Mouse (Mus musculus) cerebellum, adult 9-11 months (tissue): ENCODE results near the gene B3gnt2.

Experiments
- DNase-seq: peaks from one replicate; pipeline ENCODE4 v3.0.0; 2022

B3gnt2 gene

GRCm38 (mm10) chr11:22860335-22861227 is at the start of gene B3gnt2:
B3gnt2 (minus strand) TSS chr11:22860961.
- DNase-seq: no peak

- DNase-seq: no peak
Observed at GRCm38 (mm10) chr11:22906453-22906865, 45.7 kb upstream of the B3gnt2 start.

DNA sequence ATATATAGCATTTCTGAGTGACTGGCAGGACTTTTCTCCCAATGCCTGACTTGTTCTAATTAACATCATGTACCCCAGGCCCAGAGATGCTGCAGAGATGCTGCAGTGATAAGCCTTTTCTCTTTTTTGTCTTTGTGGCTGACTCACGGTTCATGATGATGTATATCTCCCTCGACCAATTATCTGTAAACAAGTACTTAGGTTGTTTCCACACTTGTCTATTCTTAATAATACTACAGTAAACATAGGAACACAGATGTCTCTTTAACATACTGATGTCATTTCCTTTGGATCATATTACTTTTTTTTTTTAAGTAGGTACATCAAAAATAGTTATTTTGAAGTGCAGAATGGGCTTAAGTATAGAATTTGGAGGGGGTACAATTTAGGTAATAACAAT is 42.2 kb upstream of the B3gnt2 start:
- no peak for DNase-seq

- no peak for DNase-seq
Observed at GRCm38 (mm10) chr11:22900041-22900440, 39.3 kb upstream of the B3gnt2 start.

DNA sequence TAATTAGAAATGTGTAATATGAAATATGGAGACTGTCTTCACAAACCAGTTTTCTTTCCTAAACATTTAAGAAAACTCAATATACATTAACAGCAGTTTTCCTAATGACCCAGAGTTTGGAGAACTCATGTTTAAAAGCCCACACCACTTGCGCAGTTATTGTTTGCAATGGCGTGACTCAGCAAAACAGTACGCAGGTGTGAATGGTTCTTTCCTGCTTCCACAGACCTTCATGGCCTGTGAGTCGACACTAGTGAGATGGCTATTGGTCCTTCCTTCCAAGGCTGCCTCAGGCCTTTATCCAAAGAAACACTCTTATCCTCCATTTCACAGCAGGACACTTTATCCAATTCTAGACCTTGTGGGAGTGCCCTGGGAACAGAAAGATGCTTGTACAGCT is 36.9 kb upstream of the B3gnt2 start:
- DNase-seq: no peak

DNA sequence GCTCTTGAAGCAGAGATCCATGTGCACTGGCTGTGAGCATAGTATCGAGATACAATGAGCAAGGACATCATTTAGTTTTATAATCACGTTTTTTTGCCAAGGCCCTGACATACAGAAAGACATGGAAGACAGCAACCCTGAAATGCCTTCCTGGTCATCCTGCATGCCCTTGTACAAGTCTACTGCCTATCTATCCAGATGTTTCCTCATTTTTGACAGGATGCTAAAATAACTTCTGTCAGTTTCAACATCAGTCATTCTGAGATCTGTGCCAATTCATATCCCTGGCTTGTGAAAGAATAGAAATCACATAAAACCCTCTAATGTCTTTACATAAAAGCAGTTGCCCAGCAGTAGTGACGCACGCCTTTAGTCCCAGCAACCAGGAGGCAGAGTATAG is 36.4 kb upstream of the B3gnt2 start:
- DNase-seq: no peak

- no peak for DNase-seq
Observed at GRCm38 (mm10) chr11:22893075-22893474, 32.3 kb upstream of the B3gnt2 start.

DNA sequence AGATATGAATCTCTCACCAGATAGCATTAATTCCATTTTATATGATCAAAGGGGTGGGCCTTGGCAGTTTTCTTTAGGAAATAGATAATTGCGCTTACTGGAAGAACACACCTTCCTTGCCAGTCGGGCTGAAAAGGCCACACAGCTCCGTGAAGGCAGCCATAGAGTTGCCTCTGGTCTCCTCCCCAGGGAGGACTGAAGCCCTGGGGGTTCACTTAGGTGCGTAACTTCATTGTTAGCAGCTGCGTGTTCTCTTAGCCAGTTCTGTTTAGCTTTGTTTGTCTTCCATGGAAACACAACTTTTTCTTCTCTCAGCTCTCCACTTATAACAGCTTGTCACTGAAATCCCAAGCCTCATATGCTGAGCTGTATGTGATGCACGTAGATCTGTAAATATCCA is 31.7 kb upstream of the B3gnt2 start:
- no peak for DNase-seq

GRCm38 (mm10) chr11:22891876-22892275 is 31.1 kb upstream of the B3gnt2 start:
- DNase-seq: no peak

GRCm38 (mm10) chr11:22891242-22891641 is 30.5 kb upstream of the B3gnt2 start:
- DNase-seq: no peak

DNA sequence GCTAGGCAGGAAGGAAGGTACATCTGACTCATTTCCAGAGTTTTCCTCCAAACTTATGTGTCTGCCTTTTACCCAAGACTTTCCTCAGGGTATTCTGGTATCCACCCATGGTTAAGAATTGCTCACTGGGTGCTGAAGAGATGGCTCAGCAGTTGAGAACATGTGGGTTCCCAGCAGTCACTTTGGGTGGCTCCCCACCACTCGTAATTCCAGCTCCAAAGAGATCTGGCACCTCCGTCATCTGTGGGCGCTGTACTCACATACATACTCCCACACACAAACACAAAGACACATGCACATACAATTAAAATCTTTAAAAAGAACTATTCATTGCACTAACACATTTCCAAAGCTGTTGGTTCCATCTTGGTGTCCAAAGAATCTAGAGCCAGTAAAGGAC is 28.5 kb upstream of the B3gnt2 start:
- DNase-seq: no peak

GRCm38 (mm10) chr11:22886991-22887390 is 26.2 kb upstream of the B3gnt2 start:
- DNase-seq: no peak

DNA sequence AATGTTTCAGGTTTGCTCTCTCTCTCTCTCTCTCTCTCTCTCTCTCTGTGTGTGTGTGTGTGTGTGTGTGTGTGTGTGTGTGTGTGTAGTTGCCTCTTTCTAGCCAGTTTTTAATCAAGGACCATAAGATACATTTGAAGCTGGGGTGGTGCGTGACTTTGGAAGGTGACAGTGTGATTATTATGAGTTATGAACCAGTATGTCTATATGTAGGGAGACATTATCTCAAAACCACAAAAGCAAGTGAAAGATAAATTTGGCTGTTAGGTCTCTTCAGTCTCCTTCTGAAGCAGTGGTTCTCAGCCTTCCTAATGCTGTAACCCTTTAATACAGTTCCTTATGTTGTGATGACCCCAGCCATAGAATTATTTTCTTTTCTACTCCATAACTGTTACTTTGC is 24.6 kb upstream of the B3gnt2 start:
- no peak for DNase-seq

DNA sequence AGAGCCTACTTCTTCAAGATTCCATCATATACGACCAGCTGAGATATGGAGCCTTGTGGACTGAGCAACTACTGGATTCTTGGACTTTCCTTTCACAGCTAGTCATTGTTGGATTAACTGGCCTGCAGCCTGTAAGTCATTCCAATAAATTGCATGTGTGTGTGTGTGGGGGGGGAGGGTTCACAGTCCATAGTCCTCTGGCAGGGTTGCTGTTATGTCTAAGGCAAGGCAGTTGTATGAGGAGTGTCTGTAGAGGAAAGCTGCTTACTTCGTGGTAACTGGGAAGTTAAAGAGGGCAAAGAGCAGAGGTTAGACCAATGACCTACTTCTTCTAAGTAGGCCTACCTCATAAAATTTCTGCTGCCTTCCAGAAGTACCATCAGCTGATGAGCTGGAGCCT is 22.9 kb upstream of the B3gnt2 start:
- no peak for DNase-seq

DNA sequence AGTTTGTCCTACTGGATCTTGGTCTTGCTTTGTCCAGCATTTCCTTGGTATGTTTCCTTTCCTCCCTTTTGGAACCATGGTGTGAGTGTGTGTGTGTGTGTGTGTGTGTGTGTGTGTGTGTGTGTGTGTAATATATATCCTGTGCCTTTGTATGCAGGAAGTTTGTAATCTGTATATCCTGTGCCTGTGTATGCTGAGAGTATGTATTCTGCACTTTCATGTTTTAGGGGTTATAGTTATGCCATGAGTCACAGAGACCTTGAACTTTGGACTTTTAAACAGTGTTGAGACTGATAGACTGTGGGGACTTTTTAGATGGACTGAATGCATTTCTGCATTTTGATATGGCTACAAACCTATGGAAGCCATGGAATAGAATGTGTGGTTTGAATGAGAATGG is 22.2 kb upstream of the B3gnt2 start:
- DNase-seq: no peak

- no peak for DNase-seq
Observed at GRCm38 (mm10) chr11:22880383-22881172, 19.8 kb upstream of the B3gnt2 start.

- no peak for DNase-seq
Observed at GRCm38 (mm10) chr11:22879645-22880044, 18.9 kb upstream of the B3gnt2 start.

DNA sequence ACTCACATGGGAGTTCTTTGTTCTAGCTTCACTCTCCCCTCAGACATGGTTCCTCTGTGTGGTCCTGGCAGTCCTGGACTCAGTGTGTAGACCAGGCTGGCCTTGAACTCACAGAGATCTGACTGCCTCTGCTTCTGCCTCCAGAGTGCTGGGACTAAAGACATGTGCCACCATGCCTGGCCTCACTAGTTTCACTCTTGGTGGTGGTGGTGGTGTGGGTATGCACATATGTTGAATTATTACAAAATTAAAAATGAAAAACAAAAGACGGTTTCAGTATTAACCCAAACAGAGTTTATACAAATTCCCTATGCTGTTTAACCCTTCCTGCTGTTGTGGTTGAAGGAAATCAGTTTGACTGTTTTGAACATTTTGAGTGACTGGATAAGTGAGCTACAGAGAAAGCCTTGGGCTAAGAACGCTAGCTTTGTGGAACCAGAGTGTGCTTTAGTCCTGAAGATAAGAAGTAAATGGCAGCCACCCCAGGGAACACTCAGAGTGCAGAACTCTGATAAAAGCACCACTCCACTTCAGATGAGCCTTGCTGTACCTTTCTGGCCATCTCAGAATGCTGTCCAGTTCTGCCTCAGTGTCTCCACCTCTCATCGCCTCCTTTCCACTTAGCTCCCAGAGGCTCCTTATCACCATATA is 16.0 kb upstream of the B3gnt2 start:
- no peak for DNase-seq

- no peak for DNase-seq
Observed at GRCm38 (mm10) chr11:22875279-22875678, 14.5 kb upstream of the B3gnt2 start.

DNA sequence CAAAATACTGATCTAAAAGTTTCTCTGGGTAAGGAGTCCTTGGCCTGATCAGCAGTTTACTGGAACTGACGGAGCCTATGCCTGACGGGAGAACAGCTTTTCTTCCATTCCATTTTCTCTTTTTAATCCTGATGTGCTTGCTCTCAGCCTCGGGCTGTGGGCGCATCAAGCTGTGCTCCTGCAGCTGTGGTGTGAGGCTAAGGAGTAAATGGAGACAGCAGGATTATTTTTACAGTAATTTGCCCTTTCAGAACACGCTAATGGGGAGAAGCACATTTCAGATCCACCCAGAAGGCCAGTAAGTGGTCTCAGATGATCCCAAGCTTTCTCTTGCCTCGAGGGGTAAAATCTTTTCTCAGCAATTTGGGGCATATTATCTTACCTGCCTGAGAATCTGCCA is 14.0 kb upstream of the B3gnt2 start:
- no peak for DNase-seq

- peak; percentile 39 for DNase-seq
Observed at GRCm38 (mm10) chr11:22873383-22873782, 12.6 kb upstream of the B3gnt2 start.

DNA sequence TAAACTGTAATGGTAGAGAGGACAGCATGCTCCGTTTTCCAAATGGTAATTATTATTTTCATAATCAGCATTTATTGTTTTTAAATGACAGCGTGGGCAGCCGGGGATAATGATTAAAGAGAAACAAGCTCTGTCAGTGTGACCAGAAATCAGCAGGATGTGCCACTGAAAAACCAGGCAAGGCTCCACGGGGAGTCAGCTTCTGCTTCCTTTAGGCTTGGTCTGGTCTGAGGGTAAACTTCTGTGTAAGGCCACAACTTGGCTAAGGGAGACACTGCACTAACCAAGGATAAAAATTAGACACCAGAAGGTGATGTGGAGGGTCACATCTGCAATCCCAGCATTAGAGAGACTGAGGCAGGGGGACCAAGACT is 11.5 kb upstream of the B3gnt2 start:
- DNase-seq: no peak

GRCm38 (mm10) chr11:22871628-22872306 is 11.0 kb upstream of the B3gnt2 start:
- DNase-seq: no peak
